Mouse (Mus musculus) thymus, adult 2 months (tissue): Measurements from ENCODE around the gene L3mbtl1. TPM values are rescaled to one million over a fixed set of nuclear protein-coding genes. Genes with fewer than 3 reads are reported as not detected.

Experiments used
- DNase-seq: peaks from one replicate; pipeline ENCODE4 v3.0.0; 2021
- H3K27ac ChIP-seq: fragments of 200-500 bp; 2 replicates; pipeline ENCODE4 v1.5.1; 2012; ENCODE audit warnings: low read length, control low read depth; ENCODE audit not compliant: control insufficient read depth, insufficient read depth
- H3K27me3 ChIP-seq: fragments of 200-500 bp; 2 replicates; pipeline ENCODE4 v1.6.1; 2012; ENCODE audit warnings: mild to moderate bottlenecking, low read length, moderate library complexity, mixed read lengths; ENCODE audit not compliant: control insufficient read depth, insufficient read depth
- H3K36me3 ChIP-seq: fragments of 200-500 bp; 2 replicates; pipeline ENCODE4 v1.6.1; 2012; ENCODE audit warnings: mild to moderate bottlenecking, low read length, moderate library complexity; ENCODE audit not compliant: control insufficient read depth, insufficient read depth
- H3K4me1 ChIP-seq: fragments of 200-500 bp; replicated peaks from 2 replicates; pipeline ENCODE4 v1.6.1; 2012; ENCODE audit warnings: low read length; ENCODE audit not compliant: control insufficient read depth, insufficient read depth
- H3K4me3 ChIP-seq: fragments of 200-500 bp; 2 replicates; pipeline ENCODE4 v1.5.1; 2012; ENCODE audit warnings: mild to moderate bottlenecking, low read length, control low read depth, moderate library complexity; ENCODE audit not compliant: control insufficient read depth, insufficient read depth
- CTCF ChIP-seq: fragments of 200-500 bp; IDR thresholded peaks from 2 replicates; pipeline ENCODE4 v1.5.1; 2012; ENCODE audit warnings: mild to moderate bottlenecking, control low read depth, low read length, moderate library complexity, borderline replicate concordance; ENCODE audit not compliant: control insufficient read depth, poor library complexity, insufficient read depth; ENCODE audit errors: extremely low read depth
- POLR2A ChIP-seq: fragments of 200-500 bp; IDR thresholded peaks from 2 replicates; pipeline ENCODE4 v1.6.1; 2012; ENCODE audit warnings: mild to moderate bottlenecking, low read length, control low read depth, moderate library complexity; ENCODE audit not compliant: control insufficient read depth, poor library complexity, insufficient read depth; ENCODE audit errors: extremely low read depth
- WGBS: fragments of 180-500 bp; shearing (Covaris S2); methylation state at CpG from one replicate; pipeline ENCODE4 v1.1.7; 2018; 5-methylcytosine and 5-hydroxymethylcytosine counted together
- polyA plus RNA-seq: library from polyadenylated mRNA; depleted of rRNA; stranded (reverse); fragments of >200 nt; gene quantifications from 2 replicates; pipeline ENCODE4 v1.2.3, GENCODE M21; 2012

Gene L3mbtl1
- polyA plus RNA-seq, 1 experiment: 0.19 TPM

DNA sequence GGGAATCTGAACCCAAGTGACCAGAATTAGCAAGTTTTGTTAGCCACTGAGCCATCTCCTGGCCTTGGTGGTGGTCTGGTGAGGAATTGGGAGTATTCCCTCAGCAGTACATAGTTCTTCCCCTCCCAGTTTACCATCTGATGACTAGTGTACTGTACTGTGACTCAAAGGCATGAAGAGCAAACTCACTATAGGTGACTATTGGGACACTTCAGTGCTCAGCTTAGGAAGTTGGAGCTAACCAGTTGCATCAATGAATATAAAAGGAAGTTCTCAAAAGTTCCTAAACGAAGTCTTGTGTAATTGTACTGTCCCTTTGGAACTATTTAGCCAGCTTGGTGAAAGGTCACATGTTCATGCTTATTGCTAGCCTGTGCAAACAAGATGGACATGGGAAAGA lies 3.7 kb upstream of the L3mbtl1 start:
- WGBS: 74% methylated on average over 1 of the region's 1 CpGs
- Histone ChIP-seq H3K27ac (no peak overlapping the region), H3K27me3 (no peaks in the 10 kb centered on the region; the same call in 1 of the 2 replicates), H3K4me3 (no peak overlapping the region), H3K36me3 (peaks cover 54% of the 10 kb centered on the region), H3K4me1 (no peaks in the 10 kb centered on the region)
- DNase-seq: no peak
- no peak for TF ChIP-seq POLR2A

DNA sequence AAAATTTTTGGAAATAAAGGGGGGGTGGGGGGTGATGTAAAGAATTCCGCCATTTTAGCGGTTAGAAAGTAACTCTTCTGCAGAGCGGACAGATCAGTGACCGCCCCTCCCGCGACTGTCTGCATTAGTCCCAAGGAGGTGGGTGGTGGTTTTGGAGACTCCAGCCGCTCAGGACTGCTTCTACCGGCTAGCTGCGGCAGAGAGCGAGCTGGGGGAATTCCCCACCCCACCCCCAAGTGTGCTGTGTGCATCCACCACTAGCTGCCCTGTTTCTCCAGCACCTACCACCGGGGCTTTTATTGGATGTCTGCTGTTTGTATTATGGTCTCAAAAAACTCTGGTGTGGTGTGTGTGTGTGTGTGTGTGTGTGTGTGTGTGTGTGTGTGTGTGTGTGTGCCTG lies 659 bp downstream of the L3mbtl1 start:
- H3K27me3 ChIP-seq: no peaks in the 10 kb centered on the region; the same call in 1 of the 2 replicates
- TF ChIP-seq POLR2A: no peak
- TF ChIP-seq CTCF: no peak
- no peak overlapping the region for H3K4me3 ChIP-seq
- WGBS: 14% methylated on average over 11 of the region's 11 CpGs
- H3K27ac ChIP-seq: no peak overlapping the region
- no peak for DNase-seq
- H3K36me3 ChIP-seq: peaks cover 11% of the 10 kb centered on the region
- no peaks in the 10 kb centered on the region for H3K4me1 ChIP-seq

DNA sequence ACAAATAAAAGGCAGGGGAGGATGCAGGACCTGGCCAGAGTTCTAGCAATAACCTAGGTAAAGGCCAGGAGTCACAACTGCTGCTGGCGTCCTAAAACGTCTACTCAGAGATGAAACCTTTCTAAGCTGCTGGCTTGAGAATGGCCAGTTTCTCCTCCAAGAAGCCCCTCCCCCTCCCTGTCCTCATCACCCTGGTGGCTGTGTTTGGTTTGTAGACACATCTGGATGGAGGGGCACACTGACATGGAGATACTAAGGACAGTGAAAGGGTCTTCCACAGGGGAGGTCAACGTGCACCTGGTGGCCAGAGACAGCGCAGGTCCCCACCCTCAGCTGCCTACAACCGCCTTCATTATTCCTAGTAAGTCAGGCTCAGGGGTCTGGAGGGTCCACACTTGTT lies 3.7 kb downstream of the L3mbtl1 start:
- no peak overlapping the region for H3K27ac ChIP-seq
- no peaks in the 10 kb centered on the region; the same call in 1 of the 2 replicates for H3K27me3 ChIP-seq
- no peaks in the 10 kb centered on the region for H3K36me3 ChIP-seq
- H3K4me1 ChIP-seq: no peaks in the 10 kb centered on the region
- no peak for DNase-seq
- H3K4me3 ChIP-seq: no peak overlapping the region
- WGBS: 95% methylated on average over 5 of the region's 5 CpGs
- TF ChIP-seq POLR2A (no peak), CTCF (no peak)

DNA sequence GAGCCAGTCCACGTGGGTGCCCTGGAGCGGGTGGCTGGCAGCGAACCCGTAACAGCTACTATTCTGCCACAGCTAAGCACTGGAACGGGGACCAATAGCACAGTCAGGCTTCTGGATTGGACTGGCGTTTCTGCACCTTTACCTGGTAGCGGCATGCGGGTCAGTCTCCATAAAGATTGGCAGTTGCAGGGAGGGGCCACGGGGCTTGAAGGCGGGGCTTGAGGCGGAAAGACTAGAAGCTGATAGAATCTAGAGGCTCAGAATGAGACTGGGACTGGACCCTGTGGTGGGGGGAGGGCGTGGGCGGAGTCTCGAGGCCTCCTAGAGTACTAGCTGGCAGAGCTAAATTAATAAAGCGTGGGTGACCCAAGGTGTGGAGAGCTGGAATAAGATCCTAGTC lies 4.5 kb downstream of the L3mbtl1 start:
- DNase-seq: no peak
- 76% methylated on average over 15 of the region's 15 CpGs for WGBS
- H3K36me3 ChIP-seq: no peaks in the 10 kb centered on the region
- no peaks in the 10 kb centered on the region for H3K4me1 ChIP-seq
- H3K4me3 ChIP-seq: no peak overlapping the region
- H3K27me3 ChIP-seq: no peaks in the 10 kb centered on the region; the same call in 1 of the 2 replicates
- TF ChIP-seq CTCF (no peak), POLR2A (no peak)
- no peak overlapping the region for H3K27ac ChIP-seq

GRCm38 (mm10) chr2:162948221-162948620 lies 4.9 kb downstream of the L3mbtl1 start:
- H3K27ac ChIP-seq: no peak overlapping the region
- H3K27me3 ChIP-seq: no peaks in the 10 kb centered on the region; the same call in 1 of the 2 replicates
- WGBS: 62% methylated on average over 14 of the region's 14 CpGs
- H3K4me1 ChIP-seq: no peaks in the 10 kb centered on the region
- no peaks in the 10 kb centered on the region for H3K36me3 ChIP-seq
- no peak for DNase-seq
- TF ChIP-seq POLR2A: no peak
- no peak for TF ChIP-seq CTCF
- no peak overlapping the region for H3K4me3 ChIP-seq

DNA sequence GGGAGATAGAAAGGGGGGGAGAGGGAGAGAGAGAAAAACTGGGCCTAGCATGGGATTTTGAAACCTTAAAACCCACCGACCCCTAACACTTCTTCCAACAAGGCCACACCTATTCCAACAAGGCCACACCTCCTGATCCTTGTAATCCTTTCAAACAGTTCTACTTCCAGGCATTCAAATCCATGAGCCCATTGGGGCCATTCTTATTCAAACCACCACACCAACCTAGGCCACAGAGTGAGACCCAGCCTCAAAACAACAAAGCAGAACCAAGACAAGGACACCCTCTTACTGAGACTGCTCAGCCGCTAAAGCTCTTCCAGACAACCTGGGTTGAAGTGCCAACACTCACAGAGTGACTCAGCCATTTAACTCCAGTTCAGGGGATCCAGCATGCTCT lies 7.5 kb downstream of the L3mbtl1 start:
- no peak for DNase-seq
- 91% methylated on average over 2 of the region's 2 CpGs for WGBS
- Histone ChIP-seq H3K27me3 (no peaks in the 10 kb centered on the region), H3K27ac (no peak overlapping the region), H3K36me3 (no peaks in the 10 kb centered on the region), H3K4me1 (no peaks in the 10 kb centered on the region), H3K4me3 (no peak overlapping the region)
- no peak for TF ChIP-seq POLR2A
- TF ChIP-seq CTCF: no peak

GRCm38 (mm10) chr2:162956843-162957242 lies 13.6 kb downstream of the L3mbtl1 start:
- no peak for DNase-seq
- Histone ChIP-seq H3K27me3 (no peaks in the 10 kb centered on the region), H3K36me3 (no peaks in the 10 kb centered on the region), H3K4me3 (no peak overlapping the region), H3K27ac (no peak overlapping the region), H3K4me1 (no peaks in the 10 kb centered on the region)
- 99% methylated on average over 2 of the region's 2 CpGs for WGBS
- TF ChIP-seq CTCF (no peak), POLR2A (no peak)
